Mouse (Mus musculus) small intestine, adult 2 months (tissue): ENCODE measurements around the gene Adcy3. TPM values are rescaled to one million over a fixed set of nuclear protein-coding genes. Genes with fewer than 3 reads are reported as not detected.

ENCODE experiments used
- H3K27ac ChIP-seq: fragments of 200-500 bp; 2 replicates; pipeline ENCODE4 v1.5.1; 2012; ENCODE audit warnings: low read depth, low read length, control low read depth, inconsistent platforms; ENCODE audit not compliant: insufficient read depth
- H3K27me3 ChIP-seq: fragments of 200-500 bp; 2 replicates; pipeline ENCODE4 v1.6.1; 2012; ENCODE audit warnings: mild to moderate bottlenecking, moderate library complexity, low read length, inconsistent platforms; ENCODE audit not compliant: control insufficient read depth, insufficient read depth
- H3K36me3 ChIP-seq: fragments of 200-500 bp; 2 replicates; pipeline ENCODE4 v1.6.1; 2012; ENCODE audit warnings: mild to moderate bottlenecking, low read length, control low read depth, inconsistent platforms; ENCODE audit not compliant: control insufficient read depth, insufficient read depth
- H3K4me1 ChIP-seq: fragments of 200-500 bp; 2 replicates; pipeline ENCODE4 v1.6.1; 2012; ENCODE audit warnings: low read length, inconsistent platforms, mixed read lengths; ENCODE audit not compliant: control insufficient read depth, insufficient read depth, insufficient read length
- H3K4me3 ChIP-seq: fragments of 200-500 bp; 2 replicates; pipeline ENCODE4 v1.5.1; 2012; ENCODE audit warnings: low read depth, mild to moderate bottlenecking, control low read depth, inconsistent platforms, low read length, moderate library complexity
- CTCF ChIP-seq: fragments of 200-500 bp; IDR thresholded peaks from 2 replicates; pipeline ENCODE4 v1.5.1; 2012; ENCODE audit warnings: low read depth, mild to moderate bottlenecking, control low read depth, inconsistent platforms, low read length, moderate library complexity, mixed read lengths; ENCODE audit not compliant: insufficient replicate concordance, insufficient read length; ENCODE audit errors: extremely low read depth
- POLR2A ChIP-seq: fragments of 200-500 bp; IDR thresholded peaks from 2 replicates; pipeline ENCODE4 v1.6.1; 2012; ENCODE audit warnings: low read depth, mild to moderate bottlenecking, control low read depth, inconsistent platforms, low read length, moderate library complexity
- WGBS: fragments of 180-500 bp; shearing (Covaris S2); methylation state at CpG from one replicate; pipeline ENCODE4 v1.1.7; 2018; 5-methylcytosine and 5-hydroxymethylcytosine counted together
- polyA plus RNA-seq: library from polyadenylated mRNA; depleted of rRNA; stranded (reverse); fragments of >200 nt; gene quantifications from 2 replicates; pipeline ENCODE4 v1.2.3, GENCODE M21; 2012

Adcy3 gene
- polyA plus RNA-seq, 1 experiment = 2.4 TPM

DNA sequence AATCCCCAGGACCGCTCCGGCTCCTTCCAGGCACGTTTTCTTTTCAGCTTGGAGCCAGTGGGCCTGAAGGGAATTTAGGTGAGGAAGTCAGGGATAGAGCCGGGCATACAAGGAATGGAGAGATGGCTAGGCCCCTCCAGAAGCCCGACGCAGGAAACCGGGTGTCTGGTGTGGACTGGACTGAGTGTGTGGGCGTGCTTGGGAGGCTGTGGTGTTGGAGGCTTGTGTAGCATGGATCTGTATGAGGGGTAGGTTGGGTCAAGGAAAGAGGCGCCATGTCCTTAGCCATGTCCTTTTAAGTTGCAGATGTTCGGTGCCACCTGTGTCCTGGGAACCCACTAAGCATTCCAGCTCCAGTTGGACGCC lies 927 bp downstream of the Adcy3 start:
- Histone ChIP-seq H3K4me1 (0 out of 2 replicates have a peak, but pooled peaks cover 3% of the 10 kb centered on the region), H3K4me3 (peak overlapping the region; percentile 66), H3K27me3 (no peaks in the 10 kb centered on the region; the same call in 1 of the 2 replicates), H3K36me3 (no peaks in the 10 kb centered on the region), H3K27ac (no peak overlapping the region)
- TF ChIP-seq CTCF (no peak), POLR2A (no peak)
- 37% methylated on average over 11 of the region's 11 CpGs for WGBS

DNA sequence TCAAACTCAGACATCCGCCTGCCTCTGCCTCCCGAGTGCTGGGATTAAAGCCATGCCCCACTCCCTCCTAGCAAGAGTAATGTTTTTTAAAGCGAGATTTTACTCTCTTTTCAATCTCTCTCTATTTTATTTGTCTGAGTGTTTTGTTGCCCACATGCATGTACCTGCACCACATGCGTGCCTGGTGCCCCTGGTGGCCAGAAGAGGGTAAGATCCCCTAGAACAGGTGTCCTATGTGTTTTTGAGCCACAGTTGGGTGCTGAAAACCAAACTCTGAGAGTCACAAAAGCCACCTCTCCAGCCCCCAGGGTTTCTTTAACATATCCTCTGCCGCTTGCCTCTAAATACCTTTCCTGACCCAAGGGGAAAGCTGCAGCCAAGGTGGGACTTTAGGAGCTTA lies 10.3 kb downstream of the Adcy3 start:
- no peaks in the 10 kb centered on the region for H3K36me3 ChIP-seq
- no peaks in the 10 kb centered on the region for H3K4me1 ChIP-seq
- H3K4me3 ChIP-seq = no peak overlapping the region
- TF ChIP-seq POLR2A (no peak), CTCF (no peak)
- H3K27me3 ChIP-seq = no peaks in the 10 kb centered on the region
- H3K27ac ChIP-seq = no peak overlapping the region
- 95% methylated on average over 5 of the region's 5 CpGs for WGBS

GRCm38 (mm10) chr12:4150936-4151335 lies 18.0 kb downstream of the Adcy3 start:
- Histone ChIP-seq H3K4me3 (no peak overlapping the region), H3K4me1 (no peaks in the 10 kb centered on the region), H3K36me3 (no peaks in the 10 kb centered on the region), H3K27me3 (no peaks in the 10 kb centered on the region), H3K27ac (no peak overlapping the region)
- 70% methylated on average over 2 of the region's 2 CpGs for WGBS
- TF ChIP-seq CTCF (no peak), POLR2A (no peak)

DNA sequence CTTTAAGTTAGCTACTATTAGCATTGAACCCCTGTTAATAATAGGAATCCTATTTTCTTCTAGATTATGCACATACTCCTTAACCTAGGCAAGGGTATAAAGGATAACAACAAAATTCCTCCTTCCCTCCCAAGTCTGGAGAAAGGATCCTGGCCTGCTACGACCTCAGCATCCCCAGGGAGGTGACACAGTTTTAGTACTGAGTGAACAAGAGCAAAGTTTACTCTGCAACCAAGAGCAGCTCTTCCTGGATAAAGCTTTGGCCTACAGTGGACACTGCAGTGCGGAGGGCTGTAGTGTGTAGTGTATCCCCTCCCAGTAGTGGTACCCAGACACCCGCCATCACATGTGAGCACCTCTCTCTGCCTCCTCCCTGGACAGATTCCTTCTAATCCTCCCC lies 19.1 kb downstream of the Adcy3 start:
- TF ChIP-seq POLR2A (no peak), CTCF (no peak)
- WGBS = 88% methylated on average over 3 of the region's 3 CpGs
- H3K27ac ChIP-seq = no peak overlapping the region

DNA sequence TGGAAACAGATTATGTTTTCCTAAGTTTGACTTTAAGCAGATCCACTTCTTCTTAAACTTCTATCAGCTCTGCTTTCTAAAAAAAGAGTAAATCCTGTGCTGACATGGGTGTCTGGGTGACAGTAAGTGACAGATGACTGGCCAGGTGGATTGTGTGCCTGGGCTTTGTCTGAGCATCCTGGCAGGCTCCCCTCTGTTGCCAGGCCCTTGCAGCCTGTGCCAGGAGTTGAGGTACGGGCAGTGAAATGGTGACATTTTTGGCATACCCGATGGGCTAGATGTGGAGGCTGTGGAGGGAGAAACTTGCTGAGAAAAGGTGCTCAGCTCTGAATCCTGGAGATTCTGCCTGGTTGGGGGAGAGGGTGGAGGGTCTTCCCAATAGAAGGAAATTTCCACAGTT lies 24.6 kb downstream of the Adcy3 start:
- no peaks in the 10 kb centered on the region for H3K36me3 ChIP-seq
- no peak overlapping the region for H3K4me3 ChIP-seq
- H3K4me1 ChIP-seq = peaks cover 12% of the 10 kb centered on the region; the same call in 1 of the 2 replicates
- no peak overlapping the region for H3K27ac ChIP-seq
- WGBS = 85% methylated on average over 2 of the region's 2 CpGs
- TF ChIP-seq POLR2A (no peak), CTCF (no peak)
- no peaks in the 10 kb centered on the region for H3K27me3 ChIP-seq

More for the DNA sequence above, 19.1 kb downstream of the Adcy3 start:
- Histone ChIP-seq H3K4me1 (no peaks in the 10 kb centered on the region), H3K4me3 (no peak overlapping the region), H3K36me3 (no peaks in the 10 kb centered on the region), H3K27me3 (no peaks in the 10 kb centered on the region)

DNA sequence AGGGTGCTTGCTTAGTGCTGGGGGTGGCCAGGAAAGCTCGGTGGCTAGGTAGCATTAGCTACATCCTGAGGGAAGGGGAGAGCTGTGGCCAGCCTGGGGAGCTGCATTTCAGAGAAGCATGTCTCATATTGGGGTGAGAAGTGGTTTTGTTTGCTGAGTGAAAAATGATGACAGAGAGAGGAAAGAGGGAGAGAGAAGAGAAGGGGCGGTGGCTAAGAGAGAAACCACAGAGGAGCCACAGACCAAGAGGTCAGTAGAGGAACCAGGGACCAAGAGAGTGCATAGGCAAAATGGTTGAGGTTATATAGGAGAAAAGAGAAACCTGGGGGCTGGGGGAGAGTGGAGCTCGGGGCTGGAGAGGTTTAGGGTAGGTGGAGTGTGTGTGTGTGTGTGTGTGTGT lies 25.3 kb downstream of the Adcy3 start:
- Histone ChIP-seq H3K4me3 (no peak overlapping the region), H3K27ac (no peak overlapping the region), H3K27me3 (no peaks in the 10 kb centered on the region), H3K4me1 (peaks cover 12% of the 10 kb centered on the region; the same call in 1 of the 2 replicates), H3K36me3 (no peaks in the 10 kb centered on the region)
- TF ChIP-seq POLR2A (no peak), CTCF (no peak)
- 77% methylated on average over 3 of the region's 3 CpGs for WGBS

DNA sequence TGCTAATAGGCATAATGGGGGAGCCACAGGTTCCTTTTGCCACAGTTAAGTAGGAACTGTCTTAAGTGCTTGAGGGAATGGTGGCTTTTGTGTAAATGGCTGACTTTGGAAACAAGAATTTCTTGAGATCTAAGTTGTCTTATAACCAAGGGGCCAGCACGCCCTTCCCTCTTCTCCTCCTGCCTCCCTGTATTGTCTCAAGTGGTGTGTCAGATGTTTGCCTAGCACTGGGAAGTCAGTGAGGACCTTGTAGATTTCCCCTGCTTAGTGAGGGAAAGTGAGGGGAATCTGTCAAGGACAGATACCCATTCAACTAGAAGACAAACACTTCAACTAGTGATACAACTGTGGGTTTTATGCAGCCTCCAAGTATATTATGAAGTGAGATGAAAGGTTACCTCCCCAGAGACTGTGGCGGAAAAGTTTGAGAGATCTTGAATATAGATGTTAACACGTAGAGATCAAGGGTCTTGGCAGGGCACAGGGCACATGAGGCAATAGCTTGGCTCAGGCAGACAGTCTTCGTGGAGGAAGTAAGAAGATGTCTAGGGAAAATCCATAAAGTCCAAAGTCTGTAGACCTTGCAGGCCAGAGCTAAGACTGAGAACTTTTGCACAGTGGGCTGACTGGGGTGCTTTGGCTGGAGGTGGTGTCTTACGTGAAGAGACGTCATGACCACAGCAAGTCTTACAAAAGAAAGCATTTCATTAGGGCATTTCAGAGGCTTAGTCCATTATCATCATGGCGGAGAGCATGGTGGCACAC lies 26.1 kb downstream of the Adcy3 start:
- no peak for TF ChIP-seq CTCF
- TF ChIP-seq POLR2A = no peak
- no peaks in the 10 kb centered on the region for H3K36me3 ChIP-seq
- WGBS = 47% methylated on average over 7 of the region's 7 CpGs
- H3K27me3 ChIP-seq = no peaks in the 10 kb centered on the region
- H3K4me3 ChIP-seq = no peak overlapping the region
- H3K27ac ChIP-seq = peak overlapping the region; percentile 45; the same call in 1 of the 2 replicates
- H3K4me1 ChIP-seq = peaks cover 12% of the 10 kb centered on the region; the same call in 1 of the 2 replicates
